Mouse (Mus musculus) natural killer cell, adult 2 months (primary cell): ENCODE data around the gene Glmp.
"Not testable (repeated sequence)": the region's sequence is repeated elsewhere in the genome, so short reads cannot be mapped to it uniquely, and the experiment has no call there.

ENCODE experiments used
- DNase-seq, 2 experiments: peaks; one replicate each; pipeline ENCODE4 v3.0.0; 2022; ENCODE audit warnings: low spot score in 2 of 2

Glmp gene

DNA sequence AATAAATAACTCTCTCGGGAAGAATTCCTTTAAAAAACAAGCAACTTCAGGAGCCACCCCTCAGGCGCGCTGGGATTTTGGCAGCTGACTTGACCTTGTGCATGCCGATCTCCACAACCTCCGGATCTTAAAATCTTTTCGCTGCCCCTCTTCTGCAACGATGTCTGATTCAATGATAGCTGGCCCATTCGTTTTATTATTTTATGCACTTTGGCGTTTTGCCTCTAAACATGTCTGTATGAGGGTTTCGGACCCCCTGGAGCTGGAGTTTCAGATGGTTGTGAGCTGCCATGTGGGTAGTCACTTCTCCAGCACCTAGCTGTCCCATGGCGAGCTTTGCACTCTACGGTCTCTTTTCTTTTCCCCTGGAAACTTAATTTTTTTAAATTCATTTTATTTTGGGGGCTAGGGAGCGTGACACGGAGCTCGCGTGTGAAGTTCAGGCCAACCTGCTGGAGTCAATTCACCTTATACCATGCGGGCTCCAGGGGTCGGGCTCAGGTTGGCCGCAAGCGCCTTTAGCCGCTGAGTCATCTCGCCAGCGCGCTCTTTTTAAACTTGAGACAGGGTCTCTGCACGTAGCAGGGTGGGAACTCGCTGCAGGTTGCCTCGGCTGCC, 10.7 kb downstream of the Glmp start:
- no peak for DNase-seq

DNA sequence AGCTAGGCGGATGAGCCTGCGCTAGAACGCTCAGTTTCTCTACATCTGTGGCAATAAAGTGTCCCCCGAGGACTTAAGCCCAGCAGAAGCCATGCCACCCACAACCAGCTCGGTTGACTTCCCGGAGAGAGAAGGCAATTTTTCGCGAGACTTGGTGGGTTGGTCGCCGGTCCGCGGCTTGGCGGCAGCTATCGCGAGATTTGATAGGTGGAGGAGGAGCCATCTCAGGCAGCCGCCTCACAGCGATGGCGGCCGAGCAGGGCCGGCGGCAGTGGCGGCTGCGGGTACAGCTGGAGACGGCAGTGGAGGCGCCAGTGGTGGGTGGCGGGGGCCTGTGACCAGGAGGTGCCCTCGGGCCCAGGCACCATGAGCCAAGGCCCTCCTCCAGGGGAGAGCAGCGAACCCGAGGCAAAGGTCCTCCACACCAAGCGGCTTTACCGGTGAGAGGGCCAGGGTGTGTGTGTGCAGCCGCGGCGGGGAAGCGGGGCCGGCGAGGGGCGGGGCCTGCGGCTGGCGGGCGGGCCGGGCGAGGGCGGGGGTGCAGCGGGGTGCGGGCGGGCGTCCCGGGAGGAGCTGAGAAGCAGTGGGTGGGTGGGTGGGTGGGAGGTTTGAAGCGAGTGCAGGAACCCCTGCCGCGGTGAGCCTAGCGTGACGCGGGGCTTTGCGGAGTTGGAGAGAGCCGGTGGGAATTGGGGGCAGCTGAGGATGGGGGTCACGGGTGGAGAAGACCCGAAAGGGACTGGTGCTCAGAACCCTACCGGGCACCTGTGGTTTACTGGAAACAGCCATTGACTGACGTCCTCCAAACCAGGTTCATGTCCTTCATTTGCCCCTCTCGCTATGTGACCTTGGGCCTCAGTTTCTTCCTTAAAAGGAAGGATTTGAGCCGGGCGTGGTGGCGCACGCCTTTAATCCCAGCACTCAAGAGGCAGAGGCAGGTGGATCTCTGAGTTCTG, 11.5 kb downstream of the Glmp start, which contains the start of the genes Tmem79 and Smg5:
Gene Tmem79, minus strand, starts transcription at position 91 of the 956 bp plus-strand sequence.
Gene Smg5, plus strand, starts transcription at position 203 of the 956 bp plus-strand sequence.
- DNase-seq, result peak; percentile 97

DNA sequence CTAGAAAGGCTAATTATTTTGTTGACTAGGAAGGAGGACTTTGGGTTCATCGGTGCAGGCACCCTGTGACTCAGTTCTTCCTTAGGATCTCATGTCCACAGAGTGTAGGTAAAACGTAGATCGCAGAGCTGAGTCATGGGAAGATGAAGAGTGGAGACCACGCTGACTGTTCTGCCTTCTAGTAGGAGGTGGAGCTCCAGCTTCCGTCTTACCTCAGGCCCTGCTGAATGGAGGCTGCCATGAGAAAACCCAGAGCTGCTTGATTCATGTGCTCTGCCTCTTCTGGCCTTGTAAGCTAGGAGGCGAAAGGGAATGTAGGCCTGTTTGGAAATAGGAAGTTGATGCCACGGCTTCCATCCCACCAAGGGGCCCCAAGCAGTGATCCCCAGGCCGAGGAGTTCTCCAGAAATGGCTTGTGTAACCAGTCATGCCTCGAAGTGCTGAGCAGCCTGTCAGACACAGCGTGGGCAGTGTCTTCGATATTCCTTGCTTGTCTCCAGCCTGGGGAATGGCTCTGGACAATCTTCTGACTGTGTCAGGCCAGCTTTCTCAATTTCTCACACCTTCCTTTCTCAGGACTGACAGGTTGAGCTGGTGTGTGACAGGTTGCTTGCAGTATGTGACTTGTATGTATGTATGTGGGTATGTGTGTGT, 12.7 kb downstream of the Glmp start:
- DNase-seq, result peak in 1 of 2 experiments; percentile 16

DNA sequence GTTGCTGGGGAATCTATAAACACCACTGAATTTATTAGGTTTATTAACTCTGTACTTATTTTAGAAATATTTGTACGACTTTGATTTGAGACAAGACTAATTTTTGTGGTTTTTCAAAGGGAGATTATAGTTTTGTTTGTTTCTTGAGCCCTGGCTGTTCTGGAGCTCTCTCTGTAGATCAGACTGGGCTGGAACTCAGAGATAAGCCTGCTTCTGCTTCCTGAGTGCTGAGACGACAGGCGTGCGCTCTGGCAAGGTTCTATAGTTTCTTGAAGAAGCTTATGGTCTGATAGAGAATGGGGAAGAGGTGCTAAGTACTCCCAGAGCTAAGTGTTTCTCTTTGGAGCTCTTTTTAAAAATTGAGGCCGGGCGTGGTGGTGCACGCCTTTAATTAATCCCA, 13.5 kb downstream of the Glmp start:
- DNase-seq, result no peak

DNA sequence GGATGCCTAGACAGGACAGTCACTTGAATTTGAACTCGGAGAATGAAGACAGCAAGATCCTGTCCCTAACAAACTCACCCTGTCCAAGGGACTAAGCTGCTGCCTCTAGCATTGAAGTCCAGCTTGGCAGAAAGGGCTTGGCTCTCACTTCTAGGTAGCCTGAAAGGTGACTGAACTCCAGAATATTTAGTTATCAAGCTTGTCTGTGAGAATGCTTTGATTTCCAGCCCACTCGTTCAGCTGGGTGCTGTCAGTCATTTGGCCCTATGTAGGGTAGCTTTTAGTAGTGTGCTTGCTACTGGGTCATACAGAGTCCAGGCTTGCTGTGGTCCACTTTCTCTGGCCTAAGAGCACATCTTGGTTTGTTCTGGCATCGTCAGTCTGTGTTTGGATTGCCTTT, 14.2 kb downstream of the Glmp start:
- DNase-seq, result no peak

DNA sequence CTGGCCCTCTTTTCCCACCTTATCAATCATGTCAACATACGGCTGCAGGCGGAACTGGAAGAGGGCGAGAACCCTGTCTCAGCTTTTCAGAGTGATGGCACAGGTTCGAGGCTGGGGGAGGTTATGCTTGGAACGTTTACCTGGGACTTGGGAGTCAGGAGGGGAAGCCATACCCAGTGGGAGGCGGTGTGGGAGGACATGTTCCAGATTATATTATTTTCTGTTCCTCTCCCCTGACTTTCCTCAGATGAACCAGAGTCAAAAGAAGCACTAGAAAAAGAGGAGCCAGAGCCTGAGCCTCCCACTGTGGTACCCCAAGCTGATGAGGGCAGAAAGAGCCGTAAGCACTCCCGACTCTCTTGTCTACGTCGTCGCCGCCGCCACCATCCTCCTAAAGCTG, 25.9 kb downstream of the Glmp start:
- no peak for DNase-seq

DNA sequence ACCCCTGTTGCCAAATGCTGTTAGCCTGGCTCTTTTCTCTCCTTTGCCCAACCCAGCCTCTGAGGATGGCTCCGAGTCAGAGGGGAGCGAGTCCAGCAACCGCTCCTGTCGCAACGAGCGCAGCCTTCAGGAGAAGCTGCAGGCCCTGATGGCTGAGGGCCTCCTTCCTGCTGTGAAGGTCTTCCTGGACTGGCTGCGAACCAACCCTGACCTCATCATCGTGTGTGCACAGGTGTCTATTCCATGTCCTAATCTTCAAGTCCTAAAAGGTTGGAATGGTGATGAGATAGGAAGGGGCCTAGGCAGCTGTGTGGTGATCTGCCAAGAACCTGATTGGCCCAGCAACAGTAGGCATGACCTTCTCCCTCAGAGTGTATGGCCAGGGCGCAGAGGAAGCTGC, 28.1 kb downstream of the Glmp start:
- no peak for DNase-seq

DNA sequence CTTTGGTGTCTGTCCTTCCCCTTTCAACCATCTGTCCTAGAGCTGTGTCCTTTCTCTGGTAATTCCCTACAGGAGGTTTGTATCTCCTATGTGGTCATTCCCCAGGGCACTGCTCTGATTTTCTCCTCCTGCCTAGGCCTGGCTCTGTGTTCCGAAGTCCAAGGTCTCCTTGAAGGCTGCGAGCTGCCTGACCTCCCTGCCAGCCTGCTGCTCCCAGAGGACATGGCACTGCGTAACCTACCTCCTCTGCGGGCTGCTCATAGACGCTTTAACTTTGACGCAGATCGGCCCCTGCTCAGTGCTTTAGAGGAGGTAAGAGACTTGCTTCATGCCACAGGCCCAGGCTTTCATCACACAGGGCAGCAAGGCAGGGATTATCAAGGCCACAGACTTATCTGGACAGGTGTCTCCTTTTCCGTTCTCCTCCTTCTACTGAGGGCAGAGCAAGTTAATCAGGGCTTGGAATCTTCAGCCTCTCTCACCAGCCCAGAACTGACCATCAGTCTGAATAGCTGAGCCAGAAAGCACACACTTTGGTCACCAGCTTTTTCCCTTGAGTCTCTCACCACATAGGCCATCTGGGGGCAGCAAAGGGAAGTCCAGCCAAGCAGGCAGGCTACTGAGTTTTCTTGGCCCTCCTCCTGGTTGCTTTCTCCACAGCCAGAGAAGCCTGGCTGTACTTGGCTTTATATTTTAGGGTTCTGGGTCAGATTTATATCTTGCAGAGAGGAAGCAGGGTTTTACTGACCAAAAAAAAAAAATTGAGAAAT, 29.8 kb downstream of the Glmp start:
- DNase-seq, result no peak

DNA sequence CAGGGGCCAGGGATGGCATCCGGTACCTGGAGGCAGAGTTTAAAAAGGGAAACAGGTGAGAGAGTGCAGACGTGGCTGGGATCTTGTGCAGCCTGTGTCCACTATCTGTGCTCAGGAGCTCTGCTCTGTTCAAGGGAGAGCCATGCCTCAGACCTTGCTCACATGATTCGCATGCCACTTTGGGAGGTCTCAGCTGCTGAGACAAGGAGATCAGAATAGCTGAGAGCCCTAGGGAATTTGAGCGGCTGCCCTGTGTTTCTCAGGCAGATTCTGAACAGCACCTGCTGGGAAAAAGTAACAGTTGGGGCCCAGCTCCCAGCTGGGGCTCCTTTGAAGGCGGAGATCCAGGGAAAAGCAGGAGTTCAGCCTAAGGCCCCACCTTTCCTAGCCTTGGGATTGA, 34.8 kb downstream of the Glmp start:
- DNase-seq, result no peak

DNA sequence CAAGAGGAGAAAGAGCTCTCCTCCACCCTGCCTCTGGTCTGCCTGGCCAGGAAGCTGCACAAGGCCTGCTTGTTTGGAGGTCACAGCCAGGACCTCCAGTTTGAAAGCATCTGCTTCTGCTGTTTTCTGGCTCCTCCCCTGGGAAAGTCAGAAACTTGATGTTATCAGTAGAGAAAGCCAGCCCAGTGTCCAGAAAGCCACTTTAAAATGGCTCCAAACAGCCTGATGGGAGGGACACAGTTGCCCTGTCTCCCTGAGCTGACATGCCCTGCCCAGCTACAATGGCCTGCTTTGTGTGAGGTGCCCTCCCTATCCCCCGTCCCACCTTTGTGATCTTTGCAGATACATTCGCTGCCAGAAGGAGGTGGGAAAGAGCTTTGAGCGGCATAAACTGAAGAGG, 35.2 kb downstream of the Glmp start:
- DNase-seq, result no peak

DNA sequence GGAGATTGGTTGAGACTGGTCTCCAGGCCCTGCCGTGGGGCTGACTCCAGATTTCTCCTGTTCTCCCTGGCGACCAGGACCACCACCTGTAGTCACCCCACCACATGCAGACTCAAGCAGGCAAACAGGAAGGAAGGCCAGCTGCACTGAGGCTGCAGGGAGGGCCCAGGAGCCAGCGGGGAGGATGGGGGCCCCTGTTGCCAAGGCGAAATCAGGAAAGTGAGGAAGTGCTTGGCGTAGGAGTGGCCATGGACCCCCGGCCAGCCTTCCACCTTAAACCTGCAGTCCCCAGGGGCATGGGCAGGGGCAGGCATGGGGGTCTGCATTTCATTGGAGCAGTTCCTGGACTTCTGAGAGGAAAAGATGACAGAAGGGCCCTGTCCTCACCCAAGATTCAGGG, 36.3 kb downstream of the Glmp start:
- DNase-seq, result no peak

DNA sequence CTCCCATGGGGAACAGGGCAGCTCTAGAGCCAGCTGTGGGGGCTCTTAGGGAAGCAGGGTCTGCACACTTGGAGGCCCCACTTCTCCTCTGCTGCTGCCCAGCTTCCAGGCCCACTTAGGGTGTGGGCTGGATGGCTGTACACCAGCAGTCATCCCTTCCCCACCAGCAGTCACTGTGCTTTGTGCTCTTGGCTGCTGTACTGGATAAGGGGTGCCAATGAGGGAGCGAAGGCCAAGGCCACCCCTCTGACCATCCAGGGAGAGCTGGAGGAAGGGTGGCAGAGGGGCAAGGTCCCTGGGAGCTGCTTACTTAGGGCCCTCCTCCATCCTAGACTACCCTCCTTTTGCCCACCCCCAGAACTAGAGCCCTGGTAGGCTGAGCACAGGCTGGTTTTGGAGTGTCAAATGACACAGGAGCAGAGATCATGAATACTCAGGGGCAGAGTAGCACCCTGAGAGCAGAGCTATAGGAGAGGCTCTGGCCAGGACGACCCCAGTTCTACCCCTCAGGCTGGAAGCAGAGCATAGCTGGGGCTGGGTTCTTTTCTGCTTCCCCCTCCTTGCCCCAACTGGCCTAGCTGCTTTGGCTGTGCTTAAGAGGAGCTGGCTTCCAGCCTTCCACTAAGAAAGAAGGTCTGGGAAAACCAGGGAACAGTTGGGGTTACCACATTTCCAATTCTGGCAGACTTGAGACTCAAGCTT, 36.9 kb downstream of the Glmp start:
- DNase-seq, result no peak

DNA sequence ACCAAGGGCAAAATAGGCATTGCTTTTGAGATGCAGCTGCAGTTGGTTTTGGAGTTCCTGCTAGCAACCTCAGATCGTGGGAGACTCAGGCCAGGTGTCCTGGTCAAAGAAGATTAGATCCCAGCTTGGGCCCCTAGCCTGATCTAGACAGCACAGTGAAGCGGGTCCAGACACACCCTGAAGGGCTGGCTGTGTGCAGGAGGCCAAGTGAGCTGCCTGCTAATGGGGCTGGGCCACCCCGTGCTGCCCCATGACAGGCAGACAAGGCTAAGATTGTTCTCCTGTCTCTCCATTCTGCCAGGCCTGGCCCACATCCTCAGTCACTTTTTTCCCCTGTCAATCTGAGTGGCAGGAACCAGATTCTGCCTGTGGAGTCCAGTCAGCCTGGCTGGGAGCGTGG, 38.9 kb downstream of the Glmp start:
- no peak for DNase-seq

DNA sequence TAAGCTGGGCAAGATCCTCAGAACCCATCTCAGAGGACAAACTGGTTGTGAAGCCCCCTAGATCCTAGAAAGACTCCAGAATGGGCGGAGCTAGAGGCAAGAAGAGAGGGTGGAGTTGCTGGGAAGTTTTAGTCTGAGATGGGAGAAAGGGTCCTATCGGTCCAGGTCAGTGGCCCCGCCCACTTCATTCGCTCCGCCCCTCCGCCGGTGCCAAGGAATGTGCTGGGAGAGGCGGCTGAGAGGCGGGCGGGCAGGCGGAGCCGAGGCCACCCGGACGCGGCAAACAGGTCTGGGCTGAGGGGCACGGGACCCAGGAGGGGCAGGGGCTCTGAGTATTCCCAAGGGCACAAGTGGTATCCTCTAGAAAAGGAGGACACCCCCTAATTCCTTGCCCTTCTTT, 39.5 kb downstream of the Glmp start, which contains the start of gene Paqr6:
Gene Paqr6, plus strand, starts transcription at position 248 of the 400 bp plus-strand sequence.
- no peak for DNase-seq

DNA sequence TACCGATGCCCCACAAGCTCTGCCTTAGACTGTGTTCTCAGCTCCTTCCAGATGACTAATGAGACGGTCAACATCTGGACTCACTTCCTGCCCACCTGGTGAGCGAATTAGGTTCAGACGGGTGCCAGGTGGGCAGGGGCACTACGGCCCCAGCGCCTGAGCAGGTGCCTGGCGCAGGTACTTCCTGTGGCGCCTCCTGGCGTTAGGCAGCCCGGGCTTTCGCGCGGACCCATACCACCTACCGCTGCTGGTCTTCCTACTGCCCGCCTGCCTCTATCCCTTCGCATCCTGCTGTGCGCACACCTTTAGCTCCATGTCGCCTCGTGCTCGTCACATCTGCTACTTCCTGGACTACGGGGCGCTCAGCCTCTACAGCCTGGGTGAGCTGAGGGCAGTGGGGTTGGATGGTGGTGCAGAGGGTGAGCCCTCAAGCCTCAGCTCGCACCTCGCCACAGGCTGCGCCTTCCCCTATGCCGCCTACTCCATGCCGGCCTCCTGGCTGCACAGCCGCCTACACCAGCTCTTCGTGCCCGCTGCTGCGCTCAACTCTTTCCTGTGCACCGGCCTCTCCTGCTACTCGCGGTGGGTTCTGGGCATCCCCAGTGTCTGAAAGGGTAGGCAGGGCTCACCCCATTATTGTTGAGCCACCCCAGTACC, 41.0 kb downstream of the Glmp start:
- no peak for DNase-seq

DNA sequence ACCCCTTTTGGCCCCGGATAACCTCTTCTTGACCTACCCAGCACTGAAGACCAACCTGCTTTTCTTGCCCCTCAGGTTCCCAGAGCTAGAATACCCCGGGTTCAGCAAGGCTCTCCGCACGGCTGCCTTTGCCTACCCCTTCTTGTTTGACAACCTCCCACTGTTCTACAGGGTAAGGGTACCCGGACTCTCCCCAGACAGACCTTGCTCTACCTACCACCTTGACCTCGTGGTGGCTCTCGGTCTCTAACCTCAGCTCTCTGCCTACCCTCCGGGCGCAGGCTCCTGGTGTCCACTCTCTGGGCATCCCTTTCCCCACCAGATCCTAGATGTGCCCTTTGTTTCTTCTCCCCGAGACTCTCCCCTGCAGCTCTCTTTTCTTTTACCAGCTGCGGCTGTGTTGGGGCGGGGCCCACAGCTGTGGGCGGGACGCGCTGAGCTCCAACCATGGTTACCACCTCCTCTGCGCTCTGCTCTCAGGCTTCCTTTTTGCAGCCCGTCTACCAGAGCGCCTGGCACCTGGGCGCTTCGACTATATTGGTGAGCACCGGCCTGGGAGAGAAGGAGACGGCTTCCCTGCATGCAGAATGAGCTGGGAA, 42.1 kb downstream of the Glmp start:
- peak in 1 of 2 experiments; percentile 34 for DNase-seq

DNA sequence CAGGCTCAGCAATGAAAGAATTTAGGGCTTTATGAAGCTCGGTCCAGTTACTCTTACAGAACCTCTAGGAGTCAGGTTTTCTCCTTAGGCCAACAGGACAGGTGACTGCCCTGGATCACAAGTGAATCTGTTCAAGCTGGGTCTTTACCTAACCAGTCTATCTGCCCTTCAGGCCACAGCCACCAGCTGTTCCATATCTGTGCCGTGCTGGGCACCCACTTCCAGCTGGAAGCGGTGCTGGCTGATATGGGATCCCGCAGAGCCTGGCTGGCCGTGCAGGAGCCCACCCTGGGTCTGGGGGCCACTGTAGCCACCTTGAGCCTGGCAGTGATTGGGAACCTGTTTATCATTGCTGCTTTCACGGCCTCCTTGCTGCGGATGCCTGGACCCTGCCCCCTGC, 42.7 kb downstream of the Glmp start:
- DNase-seq, result not testable (repeated sequence)

DNA sequence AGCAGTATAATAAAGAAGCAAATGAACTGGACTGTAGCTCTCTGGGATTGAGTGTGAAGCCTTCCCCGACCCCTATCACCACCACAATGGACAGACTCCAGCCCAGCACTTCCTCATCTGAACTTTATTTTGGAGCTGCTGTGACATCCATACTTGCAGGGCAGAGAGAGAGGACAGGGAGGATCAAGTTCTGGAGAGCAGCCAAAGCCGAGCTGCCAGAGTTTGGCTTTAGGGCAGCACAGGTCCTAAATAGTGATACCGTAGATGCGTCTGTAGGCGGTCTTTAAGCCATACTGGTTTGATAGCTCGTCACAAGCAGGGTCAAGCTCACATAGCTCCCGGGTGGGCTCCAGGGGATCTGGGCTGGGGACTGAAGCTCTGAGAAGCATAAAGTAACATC, 43.7 kb downstream of the Glmp start:
- not testable (repeated sequence) for DNase-seq

DNA sequence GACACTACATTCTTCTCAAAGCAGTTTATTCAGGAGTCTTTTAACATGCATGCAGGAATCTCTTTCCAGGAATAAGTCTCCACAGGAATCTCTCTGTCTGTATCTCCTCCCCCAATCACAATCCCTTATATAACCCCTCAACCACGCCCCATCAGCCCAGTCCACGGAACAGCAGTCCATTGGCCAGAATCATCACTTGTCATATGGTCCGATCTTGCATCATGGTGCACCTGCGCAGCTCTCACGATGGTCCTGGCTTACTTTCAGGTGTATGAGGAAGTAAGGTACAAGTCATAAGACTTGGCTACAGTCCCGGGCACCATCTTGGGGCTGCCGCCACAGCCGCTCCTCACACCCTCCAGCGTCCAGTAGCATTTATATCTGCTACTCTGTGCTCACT, 47.8 kb downstream of the Glmp start, which contains the start of gene Bglap3:
Gene Bglap3, minus strand, starts transcription at position 101 of the 400 bp plus-strand sequence.
- not testable (repeated sequence) for DNase-seq
